Mouse (Mus musculus) MEL (cell line): ENCODE results near the gene Aspn. TPM values are rescaled to one million over a fixed set of nuclear protein-coding genes. Genes with fewer than 3 reads are reported as not detected.

Experiments used
- DNase-seq: peaks from one replicate; pipeline ENCODE4 v3.0.0; 2011; ENCODE audit warnings: low read depth, low spot score
- H3K27ac ChIP-seq: 2 replicates; pipeline ENCODE4 v1.5.1; 2012; ENCODE audit warnings: low read depth, mild to moderate bottlenecking, control low read depth, low read length, moderate library complexity; ENCODE audit not compliant: control insufficient read depth
- H3K27me3 ChIP-seq, 2 experiments: fragments of 150-350 bp in 1 of 2; sonication (generic) in 1 of 2; 2 replicates each; pipeline ENCODE4 v1.6.1; 2012; ENCODE audit warnings: low read length in 2 of 2, mild to moderate bottlenecking in 2 of 2, improper control_type of control experiment in 1 of 2, moderate library complexity in 1 of 2; ENCODE audit not compliant: insufficient read depth in 2 of 2, control insufficient read depth in 1 of 2
- H3K36me3 ChIP-seq, 2 experiments: 2 replicates each; pipeline ENCODE4 v1.6.1; 2012 to 2014; ENCODE audit warnings: low read length in 2 of 2, improper control_type of control experiment in 1 of 2, inconsistent platforms in 1 of 2, mild to moderate bottlenecking in 1 of 2; ENCODE audit not compliant: insufficient read depth in 2 of 2, control insufficient read depth in 1 of 2
- H3K4me1 ChIP-seq, 2 experiments: fragments of 150-350 bp in 1 of 2; sonication (generic) in 1 of 2; 2 replicates each; pipeline ENCODE4 v1.6.1; 2012; ENCODE audit warnings: low read length in 2 of 2, improper control_type of control experiment in 1 of 2, mild to moderate bottlenecking in 1 of 2; ENCODE audit not compliant: insufficient read depth in 2 of 2, control insufficient read depth in 1 of 2
- H3K4me3 ChIP-seq, 2 experiments: fragments of 150-350 bp in 1 of 2; sonication (generic) in 1 of 2; 2 replicates each; pipeline ENCODE4 v1.5.1; 2012; ENCODE audit warnings: low read depth in 2 of 2, low read length in 2 of 2, mild to moderate bottlenecking in 2 of 2, moderate library complexity in 2 of 2, control low read depth in 1 of 2, improper control_type of control experiment in 1 of 2; ENCODE audit not compliant: control insufficient read depth in 1 of 2, insufficient read depth in 1 of 2
- H3K79me2 ChIP-seq: 2 replicates; pipeline ENCODE4 v1.6.1; 2012; ENCODE audit warnings: mild to moderate bottlenecking, low read length, moderate library complexity; ENCODE audit not compliant: control insufficient read depth, poor library complexity, insufficient read depth
- H3K9ac ChIP-seq: 2 replicates; pipeline ENCODE4 v1.6.1; 2012; ENCODE audit warnings: low read depth, mild to moderate bottlenecking, control low read depth, low read length, moderate library complexity; ENCODE audit not compliant: control insufficient read depth, poor library complexity, severe bottlenecking
- H3K9me3 ChIP-seq: fragments of 150-350 bp; sonication (generic); replicated peaks from 2 replicates; pipeline ENCODE4 v1.6.1; 2012; ENCODE audit warnings: mild to moderate bottlenecking, low read length, improper control_type of control experiment, moderate library complexity; ENCODE audit not compliant: insufficient read depth
- ELF1 ChIP-seq: IDR thresholded peaks from 2 replicates; pipeline ENCODE4 v1.6.1; 2014; ENCODE audit warnings: low read depth, mild to moderate bottlenecking, inconsistent platforms, low read length, improper control_type of control experiment, moderate library complexity
- EP300 ChIP-seq, 2 experiments: IDR thresholded peaks; 2 replicates each; pipeline ENCODE4 v1.6.1; 2011; ENCODE audit warnings: improper control_type of control experiment in 2 of 2, low read length in 2 of 2, low read depth in 1 of 2, mild to moderate bottlenecking in 1 of 2
- ETS1 ChIP-seq: IDR thresholded peaks from 2 replicates; pipeline ENCODE4 v1.6.1; 2012; ENCODE audit warnings: low read depth, mild to moderate bottlenecking, inconsistent platforms, low read length, improper control_type of control experiment, moderate library complexity
- GABPA ChIP-seq: IDR thresholded peaks from 2 replicates; pipeline ENCODE4 v1.6.1; 2012; ENCODE audit warnings: low read depth, mild to moderate bottlenecking, inconsistent platforms, low read length, improper control_type of control experiment, moderate library complexity
- GATA1 ChIP-seq: IDR thresholded peaks from 2 replicates; pipeline ENCODE4 v1.6.1; 2011; ENCODE audit warnings: low read depth, low read length, improper control_type of control experiment
- KAT2A ChIP-seq: conservative IDR thresholded peaks from 2 replicates; pipeline ENCODE4 v1.6.1; 2012; ENCODE audit warnings: low read depth, low read length, improper control_type of control experiment, inconsistent platforms
- MAZ ChIP-seq: IDR thresholded peaks from 2 replicates; pipeline ENCODE4 v1.6.1; 2012; ENCODE audit warnings: low read depth, mild to moderate bottlenecking, inconsistent platforms, low read length, improper control_type of control experiment
- MEF2A ChIP-seq: IDR thresholded peaks from 2 replicates; pipeline ENCODE4 v1.6.1; 2014; ENCODE audit warnings: low read depth, mild to moderate bottlenecking, inconsistent platforms, low read length, improper control_type of control experiment; ENCODE audit not compliant: poor library complexity, insufficient replicate concordance, severe bottlenecking; ENCODE audit errors: extremely low read depth
- MXI1 ChIP-seq: IDR thresholded peaks from 2 replicates; pipeline ENCODE4 v1.6.1; 2011; ENCODE audit warnings: mild to moderate bottlenecking, low read depth, low read length, improper control_type of control experiment
- MYB ChIP-seq: IDR thresholded peaks from 2 replicates; pipeline ENCODE4 v1.6.1; 2011; ENCODE audit warnings: mild to moderate bottlenecking, low read depth, low read length, improper control_type of control experiment
- MYC ChIP-seq: IDR thresholded peaks from 2 replicates; pipeline ENCODE4 v1.6.1; 2011; ENCODE audit warnings: low read depth, mild to moderate bottlenecking, low read length, improper control_type of control experiment, moderate library complexity
- NRF1 ChIP-seq: IDR thresholded peaks from 2 replicates; pipeline ENCODE4 v1.6.1; 2014; ENCODE audit warnings: low read depth, mild to moderate bottlenecking, inconsistent platforms, low read length, improper control_type of control experiment, moderate library complexity; ENCODE audit not compliant: poor library complexity, insufficient read depth, severe bottlenecking
- POLR2A ChIP-seq, 2 experiments: IDR thresholded peaks; 2 replicates each; pipeline ENCODE4 v1.6.1; 2011 to 2012; ENCODE audit warnings: low read length in 2 of 2, mild to moderate bottlenecking in 2 of 2, control low read depth in 1 of 2, improper control_type of control experiment in 1 of 2, low read depth in 1 of 2, moderate library complexity in 1 of 2; ENCODE audit not compliant: control insufficient read depth in 1 of 2, insufficient read depth in 1 of 2, poor library complexity in 1 of 2
- POLR2AphosphoS2 ChIP-seq: IDR thresholded peaks from 2 replicates; pipeline ENCODE4 v1.6.1; 2011; ENCODE audit warnings: low read length, improper control_type of control experiment
- POLR2AphosphoS5 ChIP-seq: IDR thresholded peaks from 2 replicates; pipeline ENCODE4 v1.6.1; 2012; ENCODE audit warnings: low read depth, borderline replicate concordance, mild to moderate bottlenecking, inconsistent platforms, low read length, moderate library complexity, mixed read lengths
- RCOR1 ChIP-seq: IDR thresholded peaks from 2 replicates; pipeline ENCODE4 v1.6.1; 2012; ENCODE audit warnings: low read depth, mild to moderate bottlenecking, inconsistent platforms, low read length, improper control_type of control experiment
- SMC3 ChIP-seq: IDR thresholded peaks from 2 replicates; pipeline ENCODE4 v1.6.1; 2011; ENCODE audit warnings: low read depth, low read length, improper control_type of control experiment
- TAL1 ChIP-seq: IDR thresholded peaks from 2 replicates; pipeline ENCODE4 v1.6.1; 2012; ENCODE audit warnings: mild to moderate bottlenecking, inconsistent platforms, low read length, moderate library complexity, mixed read lengths
- TCF12 ChIP-seq: IDR thresholded peaks from 2 replicates; pipeline ENCODE4 v1.6.1; 2014; ENCODE audit warnings: low read depth, mild to moderate bottlenecking, inconsistent platforms, low read length, improper control_type of control experiment, moderate library complexity
- UBTF ChIP-seq: IDR thresholded peaks from 2 replicates; pipeline ENCODE4 v1.6.1; 2012; ENCODE audit warnings: low read depth, mild to moderate bottlenecking, inconsistent platforms, low read length, improper control_type of control experiment, moderate library complexity, borderline replicate concordance; ENCODE audit not compliant: insufficient read depth
- USF2 ChIP-seq, 2 experiments: IDR thresholded peaks; 2 replicates each; pipeline ENCODE4 v1.6.1; 2011 to 2012; ENCODE audit warnings: improper control_type of control experiment in 2 of 2, low read length in 2 of 2, borderline replicate concordance in 1 of 2, inconsistent platforms in 1 of 2, low read depth in 1 of 2, mild to moderate bottlenecking in 1 of 2; ENCODE audit not compliant: insufficient read depth in 1 of 2
- polyA plus RNA-seq, 2 experiments: library from polyadenylated mRNA; stranded (reverse) in 1 of 2; unstranded in 1 of 2; fragments of >175 nt in 1 of 2; fragments of >200 nt in 1 of 2; gene quantifications; 2 replicates each; pipeline versions ENCODE4 v1.2.1 to v1.2.4; 2012; ENCODE audit warnings: low replicate concordance in 2 of 2, low read depth in 1 of 2; ENCODE audit not compliant: insufficient read length in 2 of 2, insufficient read depth in 1 of 2, missing spikeins in 1 of 2
- total RNA-seq: library from RNA; depleted of rRNA; stranded (reverse); fragments of 300-350 nt; gene quantifications from 2 replicates; pipeline ENCODE4 v1.2.3, GENCODE M21; 2012

Aspn gene
- total and polyA plus RNA-seq, 3 experiments, result 0.04 TPM; not detected in 2

- TF ChIP-seq SMC3, result no peak
- TF ChIP-seq ELF1, result no peak
- peak; percentile 68 to 76 for TF ChIP-seq EP300 (IDR thresholded peaks at IDR 0.05; ENCODE audit: low read depth in 1 of 2, low read length in 2 of 2)
- no peak for TF ChIP-seq MYC
- no peak for TF ChIP-seq KAT2A
- TF ChIP-seq MXI1, result no peak
- TF ChIP-seq POLR2AphosphoS2, result no peak
- TF ChIP-seq GABPA, result no peak
- TF ChIP-seq RCOR1, result peak; percentile 50; the same call in 1 of the 2 replicates
- TF ChIP-seq TAL1, result peak; percentile 69
- TF ChIP-seq POLR2AphosphoS5, result no peak
- no peak for TF ChIP-seq UBTF
- TF ChIP-seq GATA1, result peak; percentile 68
- no peak for TF ChIP-seq MEF2A
- TF ChIP-seq NRF1, result no peak
- TF ChIP-seq POLR2A (IDR thresholded peaks at IDR 0.05; ENCODE audit: control insufficient read depth in 1 of 2, insufficient read depth in 1 of 2, low read depth in 1 of 2, low read length in 2 of 2, poor library complexity in 1 of 2), result no peak
- TF ChIP-seq USF2 (IDR thresholded peaks at IDR 0.05; ENCODE audit: borderline replicate concordance in 1 of 2, insufficient read depth in 1 of 2, low read depth in 1 of 2, low read length in 2 of 2), result no peak
- TF ChIP-seq MYB, result no peak
- TF ChIP-seq MAZ, result no peak
- peak; percentile 82 for TF ChIP-seq ETS1
- TF ChIP-seq TCF12, result peak; percentile 70; the same call in 1 of the 2 replicates
- H3K9me3 ChIP-seq, result no peaks in the 10 kb centered on the region
- H3K4me1 ChIP-seq, result peaks cover 6 to 8% of the 10 kb centered on the region in 2 experiments
- peaks cover 0 to 10% of the 10 kb centered on the region in 2 experiments; a peak in 2 of 4 replicates for H3K36me3 ChIP-seq
- no peak overlapping the region for H3K9ac ChIP-seq
- H3K27me3 ChIP-seq, result no peaks in the 10 kb centered on the region
- peak overlapping the region; percentile 37; the same call in 1 of the 2 replicates for H3K27ac ChIP-seq
- H3K4me3 ChIP-seq, result no peak overlapping the region
- no peaks in the 10 kb centered on the region for H3K79me2 ChIP-seq
- DNase-seq, result peak; percentile 65
Observed at GRCm38 (mm10) chr13:49560886-49561285, 16.6 kb downstream of the Aspn start.
